Mouse (Mus musculus) kidney, adult 2 months (tissue): ENCODE measurements around the gene Tmem255b. TPM values are rescaled to one million over a fixed set of nuclear protein-coding genes. Genes with fewer than 3 reads are reported as not detected.

Source experiments
- DNase-seq: peaks from one replicate; pipeline ENCODE4 v3.0.0; 2021
- H3K27ac ChIP-seq: fragments of 200-500 bp; 2 replicates; pipeline ENCODE4 v1.5.1; 2012; ENCODE audit warnings: low read depth, low read length, control low read depth, inconsistent platforms; ENCODE audit not compliant: insufficient read depth
- H3K27me3 ChIP-seq: fragments of 200-500 bp; replicated peaks from 2 replicates; pipeline ENCODE4 v1.6.1; 2012; ENCODE audit warnings: mild to moderate bottlenecking, moderate library complexity, low read length, inconsistent platforms; ENCODE audit not compliant: control insufficient read depth, insufficient read depth
- H3K36me3 ChIP-seq: fragments of 200-500 bp; 2 replicates; pipeline ENCODE4 v1.6.1; 2012; ENCODE audit warnings: mild to moderate bottlenecking, moderate library complexity, low read length, inconsistent platforms; ENCODE audit not compliant: control insufficient read depth, insufficient read depth
- H3K4me1 ChIP-seq: fragments of 200-500 bp; 2 replicates; pipeline ENCODE4 v1.6.1; 2011; ENCODE audit warnings: low read length; ENCODE audit not compliant: control insufficient read depth, insufficient read depth
- H3K4me3 ChIP-seq: fragments of 200-500 bp; 2 replicates; pipeline ENCODE4 v1.5.1; 2011; ENCODE audit warnings: mild to moderate bottlenecking, low read depth, low read length, control low read depth; ENCODE audit not compliant: insufficient read depth
- CTCF ChIP-seq: fragments of 200-500 bp; conservative IDR thresholded peaks from 2 replicates; pipeline ENCODE4 v1.5.1; 2011; ENCODE audit warnings: low read depth, mild to moderate bottlenecking, control low read depth, low read length, moderate library complexity, mixed read lengths; ENCODE audit not compliant: insufficient read depth, insufficient read length
- POLR2A ChIP-seq: fragments of 200-500 bp; IDR thresholded peaks from one replicate; pipeline ENCODE4 v1.6.1; 2011; ENCODE audit warnings: low read depth, low read length, control low read depth
- WGBS: fragments of 180-500 bp; shearing (Covaris S2); methylation state at CpG from one replicate; pipeline ENCODE4 v1.1.7; 2018; 5-methylcytosine and 5-hydroxymethylcytosine counted together
- polyA plus RNA-seq: library from polyadenylated mRNA; depleted of rRNA; stranded (reverse); fragments of >200 nt; gene quantifications from 2 replicates; pipeline ENCODE4 v1.2.3, GENCODE M21; 2012; rRNA removed

The Tmem255b gene
- polyA plus RNA-seq: 1.3 and 1.8 TPM in 2 replicates

DNA sequence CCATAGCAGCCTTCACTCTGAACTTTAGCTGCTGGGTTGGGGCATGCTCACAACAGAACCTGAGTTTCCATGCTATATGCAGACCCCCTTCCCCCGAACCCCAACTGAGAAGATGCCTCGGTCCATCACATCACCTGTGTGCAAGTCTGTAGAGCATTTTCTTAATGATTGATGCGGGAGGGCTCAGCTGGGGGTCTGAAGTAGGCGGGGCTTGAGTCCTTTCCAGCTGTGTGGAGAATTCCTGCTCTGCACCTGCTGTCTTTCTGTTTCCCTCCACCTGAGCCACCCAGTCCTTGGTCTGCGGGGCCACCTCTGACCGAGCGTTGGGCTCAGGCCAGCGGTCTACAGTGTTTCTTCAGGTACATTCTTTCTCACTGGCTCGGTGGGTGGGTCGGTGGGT, at the start of gene Tmem255b:
Gene Tmem255b (plus strand): TSS at position 301 of the 400 bp plus-strand sequence.
- DNase-seq: no peak
- Histone ChIP-seq H3K4me1 (no peaks in the 10 kb centered on the region; the same call in 1 of the 2 replicates), H3K27ac (no peak within 1 kb of the TSS), H3K4me3 (no peak within 1 kb of the TSS), H3K27me3 (no peaks in the 10 kb centered on the region), H3K36me3 (no peaks in the 10 kb centered on the region)
- no peak for TF ChIP-seq CTCF
- no peak for TF ChIP-seq POLR2A
- 20% methylated on average over 10 of the region's 10 CpGs for WGBS

DNA sequence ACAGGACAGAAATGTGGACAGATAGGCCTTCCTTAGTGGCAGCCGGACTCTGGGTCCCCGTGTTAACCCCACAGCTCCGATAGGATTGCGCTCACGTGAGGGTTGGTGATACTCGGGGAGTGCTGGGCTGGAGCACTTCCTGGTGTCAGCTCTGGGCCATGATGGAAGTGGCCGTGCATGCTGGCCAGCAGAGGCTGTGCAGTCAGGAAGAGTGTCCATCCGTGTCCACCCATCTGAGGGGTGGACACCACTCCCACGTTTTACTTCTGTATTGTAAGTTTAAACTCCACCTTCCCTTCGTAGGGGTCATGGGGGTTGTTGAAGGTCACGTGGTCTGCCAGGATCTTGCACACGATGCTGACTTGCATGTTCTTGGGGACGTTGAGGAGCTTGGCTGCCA, 48.6 kb upstream of the Tmem255b start:
- DNase-seq: no peak
- TF ChIP-seq CTCF (no peak), POLR2A (no peak)
- no peak overlapping the region for H3K4me3 ChIP-seq
- no peaks in the 10 kb centered on the region for H3K4me1 ChIP-seq
- H3K27me3 ChIP-seq: no peaks in the 10 kb centered on the region
- H3K36me3 ChIP-seq: no peaks in the 10 kb centered on the region
- no peak overlapping the region for H3K27ac ChIP-seq
- 37% methylated on average over 13 of the region's 13 CpGs for WGBS

DNA sequence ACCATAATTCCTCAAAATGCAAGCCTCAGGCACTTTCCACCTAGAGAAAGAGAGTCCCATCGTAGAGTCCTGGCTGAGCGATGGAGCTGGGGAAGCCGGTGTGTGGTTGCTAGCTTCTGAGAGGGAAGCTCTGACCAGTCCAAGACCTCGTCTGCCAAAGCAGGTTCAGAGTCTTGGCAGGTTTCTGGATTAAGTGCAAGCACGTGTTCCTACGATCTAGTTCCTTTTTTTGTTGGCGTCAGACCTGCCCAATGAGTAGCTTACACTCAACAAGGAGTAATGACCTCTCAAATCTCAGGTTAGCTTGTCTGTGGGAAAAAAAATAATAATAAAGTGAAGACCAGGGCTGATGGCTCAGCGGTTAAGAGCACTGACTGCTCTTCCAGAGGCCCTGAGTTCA, 47.3 kb upstream of the Tmem255b start:
- WGBS: 73% methylated on average over 8 of the region's 8 CpGs
- no peaks in the 10 kb centered on the region for H3K36me3 ChIP-seq
- H3K27me3 ChIP-seq: no peaks in the 10 kb centered on the region
- no peak for DNase-seq
- no peak overlapping the region for H3K27ac ChIP-seq
- no peak for TF ChIP-seq POLR2A
- no peak for TF ChIP-seq CTCF
- H3K4me1 ChIP-seq: no peaks in the 10 kb centered on the region
- H3K4me3 ChIP-seq: no peak overlapping the region

DNA sequence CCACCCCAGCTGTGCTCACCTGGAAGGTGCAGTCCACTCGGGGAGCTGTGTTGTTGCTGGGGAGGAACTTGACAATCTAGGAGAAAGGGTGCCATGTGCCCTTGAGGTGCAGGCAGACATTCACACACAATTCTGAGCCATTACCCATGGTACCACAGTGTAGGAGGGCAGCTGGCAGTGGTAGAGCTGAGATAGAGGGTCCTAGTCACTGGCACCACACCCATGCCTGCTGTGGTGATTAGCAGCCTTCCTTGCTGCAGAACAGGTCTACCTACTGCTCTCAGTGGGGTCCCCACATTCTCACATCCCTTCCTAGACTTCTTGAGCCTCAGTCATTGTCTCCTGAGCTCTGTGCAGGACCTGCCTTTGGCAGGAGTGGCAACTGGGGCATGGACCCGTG, 46.2 kb upstream of the Tmem255b start:
- no peaks in the 10 kb centered on the region for H3K27me3 ChIP-seq
- no peak overlapping the region for H3K27ac ChIP-seq
- DNase-seq: no peak
- no peak overlapping the region for H3K4me3 ChIP-seq
- no peaks in the 10 kb centered on the region for H3K4me1 ChIP-seq
- 75% methylated on average over 2 of the region's 2 CpGs for WGBS
- TF ChIP-seq CTCF: no peak
- no peak for TF ChIP-seq POLR2A
- no peaks in the 10 kb centered on the region for H3K36me3 ChIP-seq

DNA sequence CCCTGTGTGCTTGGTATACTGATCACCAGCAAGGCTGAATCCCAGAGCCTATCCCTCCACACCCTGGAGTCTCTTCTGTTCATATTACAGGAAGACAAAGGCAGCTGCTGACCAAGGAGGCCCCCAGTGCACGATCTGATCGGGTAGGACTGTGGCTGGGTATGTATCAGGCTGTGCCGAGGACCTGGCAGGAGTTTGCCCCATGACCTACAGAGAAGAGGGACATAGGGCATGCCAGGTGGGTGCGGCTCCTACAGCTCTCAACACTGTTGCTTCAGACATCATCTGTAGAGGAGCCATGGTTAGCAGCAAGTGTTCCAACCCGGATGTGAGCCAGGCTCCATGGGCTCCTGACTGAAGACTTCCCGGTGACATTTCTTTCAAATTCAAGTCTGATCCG, 41.1 kb upstream of the Tmem255b start:
- Histone ChIP-seq H3K27me3 (no peaks in the 10 kb centered on the region), H3K4me1 (no peaks in the 10 kb centered on the region), H3K36me3 (no peaks in the 10 kb centered on the region), H3K4me3 (no peak overlapping the region), H3K27ac (no peak overlapping the region)
- DNase-seq: no peak
- WGBS: 89% methylated on average over 7 of the region's 7 CpGs
- TF ChIP-seq POLR2A: no peak
- no peak for TF ChIP-seq CTCF

DNA sequence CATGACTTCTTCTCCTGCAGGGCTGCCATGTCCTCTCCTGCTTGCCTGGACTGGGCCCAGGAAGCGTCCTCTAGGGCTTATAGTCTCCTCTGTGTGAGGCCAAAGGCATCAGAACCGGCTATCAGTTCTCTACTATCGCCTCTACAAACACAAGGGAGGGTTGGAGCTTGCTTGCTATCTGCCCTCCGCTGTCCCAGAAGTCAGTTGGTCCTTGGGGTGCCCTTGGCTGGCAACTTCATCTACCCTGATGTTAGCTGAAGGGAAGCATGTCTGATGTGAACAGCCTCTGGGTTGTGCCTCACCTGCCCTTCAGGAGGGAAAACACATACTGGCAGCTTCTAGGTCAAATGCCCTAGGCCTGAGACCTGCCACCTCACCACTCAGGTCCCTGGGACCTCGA, 38.3 kb upstream of the Tmem255b start, which contains the start of gene Atp4b:
Gene Atp4b (minus strand): TSS at position 101 of the 400 bp plus-strand sequence.
- WGBS: 86% methylated on average over 5 of the region's 5 CpGs
- DNase-seq: no peak

DNA sequence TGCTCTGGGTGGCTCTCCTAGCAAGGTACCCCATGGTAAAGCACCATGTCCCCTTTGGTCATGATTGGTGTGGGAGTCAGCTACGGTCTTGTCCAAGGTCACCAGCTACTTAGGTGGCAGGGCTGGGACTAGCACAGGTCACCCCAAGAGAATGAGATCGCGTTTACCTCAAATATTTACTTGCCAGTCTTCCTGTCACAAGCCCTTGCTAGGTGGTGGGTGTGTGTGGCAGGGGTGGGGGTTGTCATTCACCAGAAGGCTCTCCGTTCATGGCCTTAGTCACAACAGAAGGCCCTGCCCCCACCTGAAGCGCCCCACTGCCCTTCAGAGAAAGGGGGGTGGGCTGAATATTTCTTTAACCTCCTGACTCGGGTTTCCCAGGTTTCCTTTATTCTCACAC, 31.5 kb upstream of the Tmem255b start:
- 54% methylated on average over 6 of the region's 6 CpGs for WGBS
- Histone ChIP-seq H3K4me1 (no peaks in the 10 kb centered on the region), H3K4me3 (no peak overlapping the region), H3K27ac (no peak overlapping the region), H3K27me3 (no peaks in the 10 kb centered on the region), H3K36me3 (no peaks in the 10 kb centered on the region)
- no peak for DNase-seq
- TF ChIP-seq POLR2A (no peak), CTCF (no peak)

More for the DNA sequence above, 38.3 kb upstream of the Tmem255b start, which contains the start of gene Atp4b:
- TF ChIP-seq POLR2A: no peak
- TF ChIP-seq CTCF: no peak
- no peaks in the 10 kb centered on the region for H3K36me3 ChIP-seq
- H3K4me1 ChIP-seq: no peaks in the 10 kb centered on the region
- H3K4me3 ChIP-seq: no peak within 1 kb of the TSS
- H3K27me3 ChIP-seq: no peaks in the 10 kb centered on the region
- no peak within 1 kb of the TSS for H3K27ac ChIP-seq

DNA sequence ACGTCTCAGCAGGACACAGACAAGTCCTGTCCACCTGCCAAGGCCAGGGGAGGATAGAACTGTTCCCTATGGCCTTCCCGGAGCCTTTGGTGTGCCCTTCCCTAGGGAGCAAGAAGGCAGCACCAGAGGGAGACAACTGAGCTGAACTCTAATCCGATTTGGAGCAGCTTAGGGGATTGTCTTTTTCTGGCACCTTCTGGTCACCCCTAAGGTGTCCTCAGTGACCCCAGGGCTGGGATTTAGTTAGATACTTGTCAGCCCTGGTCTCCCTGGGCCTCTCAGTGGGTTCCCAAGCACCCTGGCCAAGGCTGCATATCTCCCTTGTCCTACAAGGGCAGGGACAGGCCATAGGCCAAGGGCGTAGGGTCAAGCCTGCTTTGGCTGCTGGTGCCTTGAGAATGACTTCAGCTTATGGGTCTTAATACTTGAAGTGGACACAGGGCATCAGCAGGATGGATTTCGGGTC, 30.3 kb upstream of the Tmem255b start, which contains the start of gene Grk1:
Gene Grk1 (plus strand): TSS at position 416 of the 466 bp plus-strand sequence.
- no peak within 1 kb of the TSS for H3K4me3 ChIP-seq
- H3K27me3 ChIP-seq: no peaks in the 10 kb centered on the region
- TF ChIP-seq CTCF (no peak), POLR2A (no peak)
- no peak for DNase-seq
- WGBS: 87% methylated on average over 5 of the region's 5 CpGs
- H3K27ac ChIP-seq: no peak within 1 kb of the TSS
- no peaks in the 10 kb centered on the region for H3K36me3 ChIP-seq
- no peaks in the 10 kb centered on the region for H3K4me1 ChIP-seq
